Mouse (Mus musculus) testis, adult 2 months (tissue): Measurements from ENCODE around the gene Prm2. TPM values are rescaled to one million over a fixed set of nuclear protein-coding genes. Genes with fewer than 3 reads are reported as not detected.

ENCODE experiments used
- H3K27ac ChIP-seq: fragments of 200-500 bp; 2 replicates; pipeline ENCODE4 v1.5.1; 2012; ENCODE audit warnings: low read depth, low read length; ENCODE audit not compliant: control insufficient read depth, insufficient read depth
- H3K27me3 ChIP-seq: fragments of 200-500 bp; 2 replicates; pipeline ENCODE4 v1.6.1; 2012; ENCODE audit warnings: mild to moderate bottlenecking, low read length, moderate library complexity; ENCODE audit not compliant: control insufficient read depth, insufficient read depth
- H3K36me3 ChIP-seq: fragments of 200-500 bp; 2 replicates; pipeline ENCODE4 v1.6.1; 2012; ENCODE audit warnings: mild to moderate bottlenecking, low read length; ENCODE audit not compliant: control insufficient read depth, insufficient read depth
- H3K4me1 ChIP-seq: fragments of 200-500 bp; 2 replicates; pipeline ENCODE4 v1.6.1; 2012; ENCODE audit warnings: low read length; ENCODE audit not compliant: control insufficient read depth, insufficient read depth
- H3K4me3 ChIP-seq: fragments of 200-500 bp; 2 replicates; pipeline ENCODE4 v1.5.1; 2012; ENCODE audit warnings: low read depth, mild to moderate bottlenecking, low read length, moderate library complexity, mixed read lengths; ENCODE audit not compliant: control insufficient read depth
- CTCF ChIP-seq: fragments of 200-500 bp; IDR thresholded peaks from 2 replicates; pipeline ENCODE4 v1.5.1; 2012; ENCODE audit warnings: low read depth, mild to moderate bottlenecking, inconsistent platforms, low read length, moderate library complexity; ENCODE audit not compliant: control insufficient read depth, insufficient read depth, insufficient replicate concordance
- POLR2A ChIP-seq: fragments of 200-500 bp; IDR thresholded peaks from 2 replicates; pipeline ENCODE4 v1.6.1; 2012; ENCODE audit warnings: low read depth, mild to moderate bottlenecking, inconsistent platforms, low read length, moderate library complexity; ENCODE audit not compliant: control insufficient read depth
- polyA plus RNA-seq: library from polyadenylated mRNA; depleted of rRNA; stranded (reverse); fragments of >200 nt; gene quantifications from 2 replicates; pipeline ENCODE4 v1.2.3, GENCODE M21; 2012; rRNA removed

Prm2 gene
- polyA plus RNA-seq, 1 experiment, result 18,587 TPM

DNA sequence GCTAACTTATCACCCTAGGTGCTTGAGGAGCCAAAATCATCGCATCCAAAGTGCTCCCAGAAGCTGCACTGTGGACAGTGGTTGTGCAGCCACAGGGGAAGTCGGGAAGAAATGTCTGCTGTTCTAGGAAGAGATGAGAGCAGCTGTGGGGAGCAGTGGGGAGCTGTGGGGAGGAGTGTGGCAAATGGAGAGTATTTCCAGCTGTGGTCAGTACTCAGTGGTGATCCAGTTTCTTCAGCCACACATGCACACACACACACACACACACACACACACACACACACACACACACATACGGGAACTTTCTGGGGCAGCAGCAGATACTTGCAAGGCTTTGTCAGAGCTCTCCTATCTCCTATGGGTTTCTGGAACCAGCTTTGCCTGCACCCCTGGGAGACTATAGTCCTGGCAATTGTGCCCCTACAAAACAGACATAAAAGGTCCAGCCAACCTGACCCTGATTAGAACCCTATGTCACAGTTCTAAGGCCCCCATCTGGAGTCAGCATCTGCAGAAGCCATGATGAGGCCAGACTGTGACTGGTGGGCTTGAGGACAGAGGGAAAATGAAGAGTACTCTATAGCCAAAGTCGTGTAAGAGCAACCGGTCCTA lies 33.3 kb downstream of the Prm2 start:
- H3K27me3 ChIP-seq, result no peaks in the 10 kb centered on the region
- TF ChIP-seq CTCF (no peak), POLR2A (no peak)
- H3K4me3 ChIP-seq, result peak overlapping the region; percentile 74
- H3K27ac ChIP-seq, result no peak overlapping the region
- H3K36me3 ChIP-seq, result no peaks in the 10 kb centered on the region
- H3K4me1 ChIP-seq, result peaks cover 5% of the 10 kb centered on the region

- H3K4me3 ChIP-seq, result no peak overlapping the region
- peaks cover 5% of the 10 kb centered on the region for H3K4me1 ChIP-seq
- H3K36me3 ChIP-seq, result no peaks in the 10 kb centered on the region
- no peaks in the 10 kb centered on the region for H3K27me3 ChIP-seq
- TF ChIP-seq CTCF (no peak), POLR2A (no peak)
- H3K27ac ChIP-seq, result no peak overlapping the region
Measured at GRCm38 (mm10) chr16:10761182-10761581, 34.8 kb downstream of the Prm2 start.

DNA sequence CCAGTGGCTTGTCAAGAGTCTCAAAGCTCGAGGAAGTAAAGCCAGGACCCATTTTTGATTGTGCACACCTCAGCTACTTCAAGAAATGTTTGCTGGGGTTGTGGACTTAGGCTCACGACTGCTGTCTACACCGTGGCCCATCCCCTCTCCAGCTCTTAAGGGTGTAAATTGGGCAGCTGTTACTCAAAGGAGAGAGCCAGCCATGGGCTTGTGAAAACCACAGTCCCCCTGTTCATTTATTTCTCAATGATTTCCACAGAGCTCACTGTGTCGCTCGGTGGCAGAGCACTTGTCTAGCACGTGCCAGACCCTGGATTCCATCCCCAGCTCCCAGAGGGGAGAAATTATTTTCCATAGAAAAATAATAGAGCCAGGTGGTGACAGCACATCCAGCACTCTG lies 39.8 kb downstream of the Prm2 start:
- peaks cover 2% of the 10 kb centered on the region; the same call in 1 of the 2 replicates for H3K4me1 ChIP-seq
- no peak for TF ChIP-seq CTCF
- TF ChIP-seq POLR2A, result no peak
- no peaks in the 10 kb centered on the region for H3K36me3 ChIP-seq
- H3K27ac ChIP-seq, result no peak overlapping the region
- H3K4me3 ChIP-seq, result no peak overlapping the region
- H3K27me3 ChIP-seq, result no peaks in the 10 kb centered on the region

DNA sequence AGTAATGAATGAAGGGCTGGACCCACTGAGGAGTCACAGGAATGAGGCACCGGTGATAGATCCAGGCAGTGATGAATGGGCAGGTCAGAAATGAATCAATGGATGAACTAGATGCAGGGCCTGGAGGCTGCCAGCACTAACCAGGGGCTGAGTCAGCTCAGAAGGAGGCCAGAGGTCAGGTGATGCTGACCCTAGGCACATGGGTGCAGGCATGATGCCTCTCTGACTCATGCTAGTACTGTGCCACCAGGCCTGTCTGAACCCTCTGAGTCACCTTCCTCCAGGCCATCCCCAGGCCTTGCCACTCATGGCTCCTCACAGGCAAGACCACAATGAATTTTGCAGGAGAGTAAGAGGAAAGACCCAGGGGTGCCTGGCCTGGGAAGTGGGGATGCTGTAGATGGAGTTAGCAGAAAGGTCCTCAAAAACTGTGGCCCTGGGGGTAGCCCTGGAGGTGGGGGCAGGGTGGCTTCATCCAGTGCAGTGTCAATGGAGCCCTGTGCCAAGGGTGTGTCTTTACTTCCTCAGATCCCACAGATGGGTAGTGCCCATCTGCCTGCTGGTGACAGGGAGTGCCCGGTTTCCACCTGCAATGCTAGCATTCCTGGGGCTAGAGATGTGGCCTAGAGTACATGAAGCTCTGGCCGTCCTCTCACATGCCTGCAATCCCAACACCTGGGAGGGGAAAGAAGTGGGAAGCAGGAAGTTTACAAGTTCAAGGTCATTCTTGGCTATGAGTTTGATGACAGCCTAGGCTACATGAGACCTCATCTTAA lies 41.2 kb downstream of the Prm2 start:
- no peak overlapping the region for H3K27ac ChIP-seq
- H3K27me3 ChIP-seq, result no peaks in the 10 kb centered on the region
- no peaks in the 10 kb centered on the region for H3K36me3 ChIP-seq
- no peak overlapping the region for H3K4me3 ChIP-seq
- no peaks in the 10 kb centered on the region; the same call in 1 of the 2 replicates for H3K4me1 ChIP-seq
- TF ChIP-seq CTCF (no peak), POLR2A (no peak)

DNA sequence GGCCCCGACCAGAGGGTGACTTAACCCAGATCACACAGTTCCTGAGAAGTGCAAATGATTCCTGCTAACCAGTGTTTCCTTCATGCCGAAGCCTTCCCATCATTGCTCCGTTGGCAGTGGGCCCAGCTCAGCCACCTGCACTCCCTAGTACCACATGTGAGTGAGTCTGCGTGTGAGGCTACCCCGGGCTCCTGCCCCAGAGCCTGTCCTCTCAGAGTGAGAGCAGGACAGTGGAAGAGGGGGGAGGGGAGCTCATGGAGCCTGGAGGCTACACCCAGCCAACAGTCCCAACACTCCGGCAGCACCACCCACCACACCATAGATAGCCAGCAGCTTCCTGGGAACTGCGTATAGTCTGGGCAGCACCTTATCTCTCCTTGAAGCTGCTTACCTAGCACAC lies 46.1 kb downstream of the Prm2 start:
- Histone ChIP-seq H3K4me1 (no peaks in the 10 kb centered on the region; the same call in 1 of the 2 replicates), H3K27ac (no peak overlapping the region), H3K4me3 (no peak overlapping the region), H3K36me3 (no peaks in the 10 kb centered on the region), H3K27me3 (no peaks in the 10 kb centered on the region)
- TF ChIP-seq POLR2A (no peak), CTCF (no peak)

GRCm38 (mm10) chr16:10749226-10749625 lies 46.7 kb downstream of the Prm2 start:
- Histone ChIP-seq H3K4me1 (no peaks in the 10 kb centered on the region; the same call in 1 of the 2 replicates), H3K36me3 (no peaks in the 10 kb centered on the region), H3K27ac (no peak overlapping the region), H3K27me3 (no peaks in the 10 kb centered on the region), H3K4me3 (no peak overlapping the region)
- TF ChIP-seq CTCF (no peak), POLR2A (no peak)

Other genes starting within 250 kb of the Prm2 start
- 4.0 and 5.2 TPM in 2 replicates for gene Socs1, start 10.6 kb downstream of the Prm2 start, polyA plus RNA-seq
- gene Tnp2, start 7.5 kb downstream of the Prm2 start, polyA plus RNA-seq, result 28,810 and 28,975 TPM in 2 replicates
- gene Prm3, start 5.2 kb downstream of the Prm2 start, polyA plus RNA-seq, result 521 and 620 TPM in 2 replicates
- 15,156 and 19,194 TPM in 2 replicates for gene Prm1, start 9.7 kb upstream of the Prm2 start, polyA plus RNA-seq
- gene Gm11172, start 16.8 kb upstream of the Prm2 start, polyA plus RNA-seq, result not detected in 2 replicates
- 1.5 and 1.7 TPM in 2 replicates for gene Rmi2, start 38.9 kb upstream of the Prm2 start, polyA plus RNA-seq